Mouse (Mus musculus) lung, embryonic 16.5 days (tissue): ENCODE results near the gene Auts2. TPM values are rescaled to one million over a fixed set of nuclear protein-coding genes. Genes with fewer than 3 reads are reported as not detected.
A peak's percentile ranks its signal among the peaks of the same experiment; 100 is the strongest.

ENCODE experiments used
- ATAC-seq: fragments of 200-750 bp; cut with Nextera tagmentation; 2 replicates; pipeline ENCODE4 v1.8.0; 2017; ENCODE audit warnings: low read depth, mild to moderate bottlenecking, moderate library complexity
- H3K27ac ChIP-seq: fragments of 300-500 bp; sonication (generic); 2 replicates; pipeline ENCODE4 v1.5.1; 2014; ENCODE audit warnings: mild to moderate bottlenecking, control low read depth, low read length
- H3K27me3 ChIP-seq: fragments of 300-500 bp; sonication (generic); 2 replicates; pipeline ENCODE4 v1.6.1; 2014; ENCODE audit warnings: low read depth, low read length, mixed read lengths; ENCODE audit not compliant: control insufficient read depth, insufficient read depth
- H3K36me3 ChIP-seq: fragments of 300-500 bp; sonication (generic); 2 replicates; pipeline ENCODE4 v1.6.1; 2014; ENCODE audit warnings: low read length; ENCODE audit not compliant: control insufficient read depth, insufficient read depth
- H3K4me1 ChIP-seq: fragments of 300-500 bp; sonication (generic); replicated peaks from 2 replicates; pipeline ENCODE4 v1.6.1; 2014; ENCODE audit warnings: low read length, mixed read lengths; ENCODE audit not compliant: control insufficient read depth, insufficient read depth
- H3K4me2 ChIP-seq: fragments of 300-500 bp; sonication (generic); 2 replicates; pipeline ENCODE4 v1.6.1; 2014; ENCODE audit warnings: low read depth, low read length, control low read depth
- H3K4me3 ChIP-seq: fragments of 300-500 bp; sonication (generic); 2 replicates; pipeline ENCODE4 v1.5.1; 2014; ENCODE audit warnings: mild to moderate bottlenecking, low read length, control low read depth
- H3K9ac ChIP-seq: fragments of 300-500 bp; sonication (generic); 2 replicates; pipeline ENCODE4 v1.6.1; 2014; ENCODE audit warnings: low read length, control low read depth
- H3K9me3 ChIP-seq: fragments of 300-500 bp; sonication (generic); 2 replicates; pipeline ENCODE4 v1.6.1; 2016; ENCODE audit warnings: low read length; ENCODE audit not compliant: control insufficient read depth
- WGBS: fragments of 180-500 bp; shearing (Covaris S2); extraction: QIAGEN DNeasy Blood & Tissue Kit; methylation state at CpG from one replicate; pipeline ENCODE4 v1.1.7; 2014; 5-methylcytosine and 5-hydroxymethylcytosine counted together
- polyA plus RNA-seq: library from polyadenylated mRNA; unstranded; fragments of >200 nt; fragmentation: Nextera tagmentation; extraction: Ambion mirVana; gene quantifications from 2 replicates; pipeline ENCODE4 v1.2.1, GENCODE M21; 2015

Gene Auts2
- polyA plus RNA-seq, 1 experiment from 2014 or later: 12.3 TPM

DNA sequence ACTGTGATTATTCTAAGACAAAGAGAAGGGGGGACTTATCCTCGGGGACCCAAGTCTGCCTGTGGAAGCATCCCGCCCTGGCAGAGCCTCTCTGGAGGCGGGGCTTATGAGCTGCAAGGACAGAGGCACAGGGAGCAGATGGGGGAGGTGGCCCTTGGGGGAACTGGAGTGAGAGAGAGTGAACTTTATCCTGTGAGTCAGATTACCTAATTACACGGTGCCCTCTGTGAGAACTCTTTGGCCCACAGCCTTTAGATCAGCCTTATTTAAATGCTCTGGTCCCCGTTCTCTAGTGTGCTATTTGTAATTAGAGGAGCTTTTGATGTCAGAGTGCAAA, 809.9 kb downstream of the Auts2 start:
- peaks cover 5% of the 10 kb centered on the region for H3K4me1 ChIP-seq
- no peak overlapping the region for H3K27ac ChIP-seq
- 16% methylated on average over 5 of the region's 5 CpGs for WGBS
- no peak overlapping the region for H3K4me2 ChIP-seq
- no peaks in the 10 kb centered on the region for H3K27me3 ChIP-seq
- H3K36me3 ChIP-seq: no peaks in the 10 kb centered on the region
- no peak overlapping the region for H3K4me3 ChIP-seq
- no peaks in the 10 kb centered on the region for H3K9me3 ChIP-seq
- no peak for ATAC-seq
- no peak overlapping the region for H3K9ac ChIP-seq

DNA sequence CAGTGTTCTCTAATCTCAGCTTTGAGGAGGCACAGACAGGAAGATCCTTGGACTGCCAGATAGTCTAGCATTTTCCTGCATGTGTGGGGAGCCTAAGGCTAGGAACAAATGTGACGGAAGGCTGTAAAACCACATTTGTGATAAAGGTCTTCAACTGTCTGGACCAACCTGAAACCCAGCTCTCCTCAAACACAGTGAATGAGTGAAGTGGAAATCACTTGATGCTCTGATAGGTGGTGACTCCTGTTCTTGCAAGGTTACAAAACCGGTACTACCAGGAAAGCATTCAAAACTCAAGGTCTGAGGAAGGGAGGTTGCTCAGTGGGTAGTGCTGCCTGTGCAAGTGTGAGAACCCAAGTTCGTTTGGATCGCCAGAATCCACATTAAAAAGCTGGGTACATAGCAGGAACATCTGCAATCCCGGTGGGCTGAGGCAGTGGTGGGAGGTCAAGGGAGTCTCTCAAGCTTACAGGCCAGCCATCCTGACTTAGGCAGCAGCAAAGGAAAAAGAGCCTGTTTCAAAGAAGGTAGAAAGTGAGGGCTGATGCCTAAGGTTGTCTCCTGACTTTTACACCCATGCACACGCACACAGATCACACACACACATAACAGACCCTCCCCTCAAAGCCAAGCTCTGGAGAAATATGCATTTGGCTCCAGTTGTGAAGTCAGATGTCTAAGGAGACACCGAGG, 810.4 kb downstream of the Auts2 start:
- no peaks in the 10 kb centered on the region for H3K9me3 ChIP-seq
- no peak overlapping the region for H3K9ac ChIP-seq
- ATAC-seq: no peak
- H3K4me3 ChIP-seq: no peak overlapping the region
- H3K4me1 ChIP-seq: peaks cover 5% of the 10 kb centered on the region
- no peak overlapping the region for H3K27ac ChIP-seq
- no peak overlapping the region for H3K4me2 ChIP-seq
- no peaks in the 10 kb centered on the region for H3K36me3 ChIP-seq
- WGBS: 42% methylated on average over 7 of the region's 7 CpGs
- H3K27me3 ChIP-seq: no peaks in the 10 kb centered on the region

DNA sequence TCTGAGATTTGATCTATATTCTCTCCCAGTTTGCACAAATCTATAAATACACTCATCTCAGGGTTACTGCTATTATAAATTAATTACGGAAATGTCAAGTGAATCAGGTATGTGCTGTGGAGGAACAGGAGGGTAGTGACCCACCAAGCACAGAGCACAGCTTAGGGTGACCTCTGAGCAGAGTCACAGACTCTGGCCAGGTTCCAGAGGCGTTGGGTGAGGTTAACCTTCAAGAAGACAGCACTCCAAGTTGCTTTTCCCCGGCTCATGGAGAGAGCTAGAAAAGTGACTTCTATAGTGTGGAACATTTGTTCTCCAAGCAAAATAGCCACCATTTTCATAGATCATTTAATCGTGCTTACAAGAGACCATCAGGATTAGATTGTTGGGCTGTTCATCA, 813.7 kb downstream of the Auts2 start:
- Histone ChIP-seq H3K27me3 (no peaks in the 10 kb centered on the region), H3K4me1 (peaks cover 5% of the 10 kb centered on the region), H3K36me3 (no peaks in the 10 kb centered on the region), H3K27ac (no peak overlapping the region), H3K9me3 (no peaks in the 10 kb centered on the region), H3K9ac (no peak overlapping the region), H3K4me2 (no peak overlapping the region), H3K4me3 (no peak overlapping the region)
- ATAC-seq: no peak
- 68% methylated on average over 4 of the region's 4 CpGs for WGBS

DNA sequence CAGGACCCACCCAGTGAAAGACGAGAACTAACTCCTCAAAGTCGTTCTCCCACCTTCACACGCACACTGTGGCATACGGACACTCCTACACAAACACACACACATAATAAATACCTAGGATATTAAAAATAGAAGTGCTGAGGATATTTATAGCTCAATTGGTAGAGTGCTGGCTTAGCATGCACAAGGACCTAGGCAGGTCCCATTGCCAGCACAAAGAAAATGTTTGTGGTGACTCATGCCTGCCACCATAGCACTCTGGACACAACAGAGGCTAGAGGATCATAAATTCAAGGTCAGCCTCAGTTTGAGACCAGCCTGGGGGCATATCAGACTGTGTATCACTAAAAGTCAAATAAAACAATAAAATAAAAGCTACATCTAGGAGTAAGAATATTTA, 815.2 kb downstream of the Auts2 start:
- Histone ChIP-seq H3K4me3 (no peak overlapping the region), H3K27me3 (no peaks in the 10 kb centered on the region), H3K9me3 (no peaks in the 10 kb centered on the region), H3K36me3 (no peaks in the 10 kb centered on the region), H3K4me2 (no peak overlapping the region), H3K9ac (no peak overlapping the region), H3K4me1 (no peaks in the 10 kb centered on the region; the same call in 1 of the 2 replicates), H3K27ac (no peak overlapping the region)
- WGBS: 78% methylated on average over 4 of the region's 4 CpGs
- ATAC-seq: no peak

DNA sequence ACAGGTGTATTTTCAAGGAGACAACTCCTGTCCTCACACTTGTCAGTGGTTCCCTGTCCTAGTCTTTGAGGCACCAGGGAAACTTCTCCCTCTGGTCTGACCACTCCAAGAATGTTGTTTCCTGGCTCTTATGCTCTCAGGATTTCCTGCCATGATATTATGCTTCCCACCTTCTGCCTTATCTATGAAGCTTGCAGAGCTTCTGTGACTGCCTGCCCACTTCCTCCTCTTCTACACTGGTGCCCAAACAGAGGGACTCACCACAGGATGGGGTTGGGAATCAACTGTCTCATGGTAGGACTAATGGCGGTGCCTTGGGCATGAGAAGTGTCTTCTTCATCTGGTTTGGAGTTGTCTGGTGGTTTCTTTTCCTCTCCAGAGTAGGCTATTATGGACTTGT, 818.6 kb downstream of the Auts2 start:
- Histone ChIP-seq H3K9me3 (no peaks in the 10 kb centered on the region), H3K27ac (no peak overlapping the region), H3K27me3 (no peaks in the 10 kb centered on the region), H3K4me3 (no peak overlapping the region), H3K4me2 (no peak overlapping the region), H3K36me3 (no peaks in the 10 kb centered on the region), H3K9ac (no peak overlapping the region), H3K4me1 (no peaks in the 10 kb centered on the region)
- WGBS: 75% methylated on average over 1 of the region's 1 CpGs
- no peak for ATAC-seq

DNA sequence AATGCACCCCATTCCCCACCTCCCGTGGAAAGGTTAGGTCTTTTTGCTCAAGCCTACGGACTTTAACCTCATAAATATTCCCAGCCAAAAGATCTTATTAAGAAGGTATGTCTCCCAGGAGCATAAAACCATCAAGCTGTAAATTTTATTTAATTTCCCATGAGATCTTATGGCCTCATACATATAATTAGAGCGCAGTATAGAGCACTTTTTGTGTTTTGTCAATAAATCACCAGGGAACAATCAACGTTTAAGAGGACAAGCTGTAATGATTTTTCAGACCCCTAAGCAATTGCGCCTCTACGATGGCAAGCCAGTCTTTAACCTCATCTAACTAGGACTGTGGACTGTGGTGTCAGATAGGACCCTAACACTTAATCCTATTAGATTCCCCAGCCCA, 820.4 kb downstream of the Auts2 start:
- Histone ChIP-seq H3K27me3 (no peaks in the 10 kb centered on the region), H3K9ac (no peak overlapping the region), H3K9me3 (no peaks in the 10 kb centered on the region), H3K4me1 (no peaks in the 10 kb centered on the region), H3K36me3 (no peaks in the 10 kb centered on the region), H3K4me2 (no peak overlapping the region), H3K4me3 (no peak overlapping the region), H3K27ac (no peak overlapping the region)
- no peak for ATAC-seq
- WGBS: 72% methylated on average over 6 of the region's 6 CpGs

DNA sequence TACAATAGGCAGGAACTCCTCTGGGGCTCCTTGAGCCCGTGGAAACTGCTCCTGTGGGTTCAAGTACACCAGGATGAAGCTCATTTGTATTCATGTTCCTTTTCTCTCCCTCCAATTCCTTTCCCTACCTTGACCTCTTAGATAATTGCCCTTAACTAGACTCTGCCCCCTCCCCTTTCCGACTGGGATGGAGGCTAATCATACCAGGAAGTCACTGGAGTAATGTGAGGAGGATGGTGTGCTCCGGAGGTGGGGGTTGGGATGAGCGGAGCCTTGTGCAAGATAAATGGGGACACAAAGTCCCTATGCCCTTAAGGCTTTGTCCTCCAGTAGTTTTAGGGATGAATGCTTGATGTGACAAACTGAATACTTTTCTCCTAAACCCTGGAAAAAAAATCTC, 820.8 kb downstream of the Auts2 start:
- no peak overlapping the region for H3K9ac ChIP-seq

DNA sequence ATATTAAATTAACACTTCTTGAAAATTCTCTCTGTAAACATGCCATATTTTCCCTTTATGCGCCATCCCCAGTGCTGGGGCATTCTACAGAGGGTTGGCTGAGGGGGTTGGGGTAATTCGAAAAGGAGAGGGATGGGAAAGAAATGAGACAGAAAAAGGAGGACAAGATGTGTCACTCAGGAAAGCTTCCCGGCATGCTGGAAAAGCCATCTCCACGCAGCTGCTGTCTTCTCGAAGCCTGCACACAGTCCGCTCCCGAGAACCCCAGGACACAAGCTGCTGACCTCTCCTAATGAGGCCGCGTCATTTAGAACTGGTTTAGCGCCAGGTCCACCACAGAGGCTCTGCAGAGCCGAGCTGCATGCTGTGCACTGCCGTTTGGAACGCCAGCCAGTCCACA, 825.1 kb downstream of the Auts2 start:
- no peaks in the 10 kb centered on the region for H3K9me3 ChIP-seq
- no peak overlapping the region for H3K9ac ChIP-seq
- H3K4me2 ChIP-seq: no peak overlapping the region
- H3K4me3 ChIP-seq: no peak overlapping the region
- H3K27ac ChIP-seq: no peak overlapping the region
- 63% methylated on average over 13 of the region's 13 CpGs for WGBS
- no peaks in the 10 kb centered on the region for H3K4me1 ChIP-seq
- ATAC-seq: no peak
- no peaks in the 10 kb centered on the region for H3K36me3 ChIP-seq
- no peaks in the 10 kb centered on the region for H3K27me3 ChIP-seq

More for the DNA sequence above, 820.8 kb downstream of the Auts2 start:
- Histone ChIP-seq H3K27me3 (no peaks in the 10 kb centered on the region), H3K36me3 (no peaks in the 10 kb centered on the region), H3K4me3 (no peak overlapping the region), H3K27ac (no peak overlapping the region), H3K4me1 (no peaks in the 10 kb centered on the region), H3K9me3 (no peaks in the 10 kb centered on the region), H3K4me2 (no peak overlapping the region)
- 38% methylated on average over 4 of the region's 4 CpGs for WGBS
- ATAC-seq: no peak

DNA sequence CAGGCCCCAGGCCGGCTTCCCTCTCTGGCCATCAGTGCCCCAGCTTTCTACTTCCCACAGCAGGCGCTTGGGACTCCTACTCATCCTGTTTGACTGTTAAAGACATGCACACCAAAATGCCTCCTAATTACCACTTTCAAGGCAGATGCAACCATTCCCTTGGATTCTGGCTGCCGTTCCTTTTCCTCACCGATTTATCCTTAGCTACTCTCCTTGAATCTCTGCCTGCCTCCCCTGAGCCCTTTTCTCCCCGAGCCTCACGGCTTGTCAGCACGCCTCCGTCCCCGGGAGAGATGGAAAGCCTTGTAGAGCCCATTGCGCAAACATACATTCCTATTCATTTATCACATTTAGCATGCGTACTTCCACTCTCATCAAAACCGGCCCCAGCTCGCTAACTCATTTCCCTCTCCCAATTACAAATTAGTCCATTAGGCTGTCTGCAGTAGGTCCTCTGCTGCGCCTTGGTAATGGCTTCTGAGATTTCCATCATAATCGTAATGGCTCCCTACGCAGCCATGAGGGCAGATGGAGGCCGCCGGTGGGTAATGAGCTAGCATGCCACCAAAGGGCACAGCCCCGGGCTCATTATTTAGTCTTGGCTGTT, 825.7 kb downstream of the Auts2 start:
- no peaks in the 10 kb centered on the region for H3K27me3 ChIP-seq
- H3K9me3 ChIP-seq: no peaks in the 10 kb centered on the region
- no peak overlapping the region for H3K4me2 ChIP-seq
- H3K4me3 ChIP-seq: no peak overlapping the region
- peak; percentile 49; the same call in 1 of the 2 replicates for ATAC-seq
- 66% methylated on average over 19 of the region's 19 CpGs for WGBS
- no peaks in the 10 kb centered on the region for H3K4me1 ChIP-seq
- H3K9ac ChIP-seq: no peak overlapping the region
- H3K27ac ChIP-seq: no peak overlapping the region
- no peaks in the 10 kb centered on the region for H3K36me3 ChIP-seq
